Mouse (Mus musculus) thymus, postnatal 0 days (tissue): ENCODE measurements around the gene Pdcd4. TPM values are rescaled to one million over a fixed set of nuclear protein-coding genes. Genes with fewer than 3 reads are reported as not detected.

ENCODE experiments used
- DNase-seq: peaks from one replicate; pipeline ENCODE4 v3.0.0-alpha.2; 2015; ENCODE audit warnings: low spot score
- polyA plus RNA-seq: library from polyadenylated mRNA; unstranded; fragments of >200 nt; fragmentation: Nextera tagmentation; extraction: Ambion mirVana; gene quantifications from 2 replicates; pipeline ENCODE4 v1.2.1, GENCODE M21; 2015

Pdcd4 gene
- polyA plus RNA-seq, 1 experiment from 2014 or later = 182 TPM

- DNase-seq = no peak
Observed at GRCm38 (mm10) chr19:53870568-53870967, 21.5 kb upstream of the Pdcd4 start.

GRCm38 (mm10) chr19:53871502-53871901 is 20.5 kb upstream of the Pdcd4 start:
- no peak for DNase-seq

- no peak for DNase-seq
Observed at GRCm38 (mm10) chr19:53872994-53873713, 18.9 kb upstream of the Pdcd4 start.

DNA sequence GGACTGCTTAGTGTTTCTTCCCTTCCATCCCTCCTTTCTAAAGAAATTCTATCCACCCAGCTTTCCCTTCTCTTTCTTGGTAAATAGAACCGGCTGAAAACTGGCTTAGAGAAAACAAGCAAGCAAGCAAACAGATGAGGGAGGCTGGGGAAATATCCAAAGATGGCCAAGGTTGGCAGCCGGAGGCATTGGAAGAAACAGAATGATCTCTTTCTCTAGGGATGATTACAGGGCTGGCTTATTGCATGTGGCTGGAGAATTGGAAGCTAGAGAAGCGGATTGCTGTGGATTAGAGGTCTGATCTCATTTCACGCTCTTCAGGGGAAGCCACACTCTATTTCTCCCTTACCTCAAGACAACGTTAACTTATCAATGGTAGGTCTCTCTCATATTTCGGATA is 16.8 kb upstream of the Pdcd4 start:
- DNase-seq = no peak

- no peak for DNase-seq
Observed at GRCm38 (mm10) chr19:53877779-53878178, 14.3 kb upstream of the Pdcd4 start.

DNA sequence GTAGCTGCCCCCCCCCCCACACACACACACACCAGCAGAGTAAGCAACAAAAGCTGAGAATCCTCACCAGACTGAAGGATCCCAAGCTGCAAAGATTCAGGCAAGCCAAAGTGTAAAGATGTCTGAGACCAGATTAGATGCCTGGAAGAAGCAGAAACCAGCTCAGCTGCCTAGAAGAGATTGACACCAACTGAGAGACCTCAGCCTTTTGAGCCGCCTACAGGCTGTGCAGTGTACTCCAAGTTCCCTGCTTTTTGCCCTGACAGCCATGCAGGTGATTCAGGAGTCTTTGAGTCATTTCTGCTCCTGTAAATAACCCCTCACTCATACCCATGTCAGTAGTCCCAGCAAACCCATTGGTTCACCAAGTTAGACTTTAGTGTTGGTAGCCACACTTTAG is 11.6 kb upstream of the Pdcd4 start:
- no peak for DNase-seq

- no peak for DNase-seq
Observed at GRCm38 (mm10) chr19:53881786-53882185, 10.2 kb upstream of the Pdcd4 start.

DNA sequence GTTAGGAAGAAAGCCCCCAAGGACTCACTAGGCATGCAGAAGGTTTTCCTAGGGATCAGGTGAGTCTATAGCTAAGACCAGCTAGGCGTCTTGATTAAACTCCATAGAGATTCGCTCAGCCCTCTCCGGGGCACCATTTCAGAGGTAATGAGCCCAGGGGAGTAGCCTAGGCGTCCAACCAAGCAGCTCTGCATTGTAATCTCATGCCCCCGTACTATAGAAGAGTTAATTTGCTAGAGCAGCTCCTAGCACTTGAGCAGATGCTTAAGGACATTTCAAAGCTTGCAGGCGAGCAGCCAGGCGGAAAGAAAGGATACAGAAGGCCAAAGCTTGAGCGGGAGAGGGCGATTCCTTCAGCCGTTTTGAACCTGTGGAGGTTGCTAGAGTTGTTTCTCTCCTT is 6.6 kb upstream of the Pdcd4 start:
- no peak for DNase-seq

DNA sequence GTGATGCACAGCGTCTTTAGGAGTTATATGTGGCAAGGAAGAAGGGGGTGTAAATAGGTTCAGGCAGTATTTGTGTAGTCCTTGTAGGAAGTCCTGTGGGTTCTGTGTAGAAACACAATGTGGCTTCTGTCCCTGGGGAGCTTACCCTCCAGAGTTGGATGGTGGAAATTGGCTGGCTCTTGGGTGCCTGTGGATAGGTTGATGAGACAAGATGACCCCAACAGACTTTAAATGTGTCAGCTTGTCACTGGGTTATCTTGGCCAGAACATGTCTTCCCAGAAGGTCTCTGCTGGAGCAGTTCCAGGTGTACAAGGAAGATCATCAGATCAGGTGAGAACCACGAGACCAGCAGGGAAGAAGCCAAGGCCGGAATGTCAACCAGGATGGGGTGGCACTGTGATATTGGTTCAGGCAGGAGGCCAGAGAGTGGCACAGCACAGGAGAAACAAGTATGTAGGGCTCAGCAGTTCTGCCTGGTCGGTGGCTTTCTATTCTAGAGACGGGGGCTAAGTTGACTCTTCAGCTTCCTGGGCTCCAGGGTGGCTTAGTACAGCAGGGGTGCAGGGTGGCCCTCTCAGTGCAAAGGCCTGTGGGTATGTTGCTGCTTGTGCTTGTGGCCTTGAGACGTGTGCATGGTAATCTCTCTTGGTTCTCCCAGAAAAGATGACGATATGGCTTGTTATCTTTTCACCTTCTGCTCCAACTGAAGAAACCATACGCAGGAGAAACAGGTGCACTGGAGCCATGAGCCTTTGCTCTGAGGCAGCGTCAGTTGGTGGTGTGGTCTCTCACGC is 5.3 kb upstream of the Pdcd4 start:
- peak; percentile 70 for DNase-seq

- no peak for DNase-seq
Observed at GRCm38 (mm10) chr19:53887822-53888221, 4.2 kb upstream of the Pdcd4 start.

DNA sequence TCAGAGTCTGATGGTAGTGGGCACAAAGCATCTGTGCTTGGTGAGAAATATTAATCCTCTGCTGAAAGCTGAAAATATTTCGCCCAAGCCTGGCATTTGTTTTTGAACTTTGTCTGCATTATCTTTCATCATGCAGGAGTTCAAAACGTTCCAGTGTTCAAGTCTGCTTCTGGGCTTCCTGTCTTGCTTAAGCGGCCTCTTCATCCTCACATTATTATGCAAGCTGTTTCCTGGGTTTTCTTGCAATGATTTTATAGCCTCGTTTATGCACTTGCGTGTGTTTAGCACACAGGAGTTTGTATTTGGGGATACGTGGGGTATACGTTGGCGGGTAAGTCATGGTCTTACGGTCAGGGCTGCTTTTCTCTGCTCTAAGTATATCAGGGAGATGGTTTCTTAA is 3.7 kb upstream of the Pdcd4 start:
- peak; percentile 52 for DNase-seq

- peak; percentile 41 for DNase-seq
Observed at GRCm38 (mm10) chr19:53889555-53889954, 2.5 kb upstream of the Pdcd4 start.

GRCm38 (mm10) chr19:53890274-53890673 is 1.8 kb upstream of the Pdcd4 start:
- no peak for DNase-seq

GRCm38 (mm10) chr19:53890781-53891251 is 1.2 kb upstream of the Pdcd4 start:
- DNase-seq = peak; percentile 91

DNA sequence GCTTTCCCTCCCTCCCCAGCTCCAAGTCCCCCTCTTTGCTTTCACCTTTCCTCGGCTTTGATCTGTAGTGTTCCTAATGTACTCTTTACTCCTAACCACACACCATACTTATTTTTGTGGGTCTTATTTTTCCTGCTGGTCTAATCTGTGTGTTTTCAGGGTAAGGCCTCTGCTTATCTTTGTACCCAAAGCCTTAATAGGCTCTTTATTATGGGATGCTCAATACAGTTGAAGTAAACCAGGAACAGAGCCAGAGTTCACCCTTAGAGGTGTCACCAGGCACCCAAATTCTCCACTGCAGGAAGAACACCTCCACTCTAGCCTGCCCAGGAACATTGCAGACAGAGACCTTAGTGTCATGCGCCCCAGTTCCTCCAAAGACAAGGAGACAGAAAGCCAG is 462 bp upstream of the Pdcd4 start:
- DNase-seq = no peak

- DNase-seq = peak; percentile 49
Observed at GRCm38 (mm10) chr19:53892838-53893359, 868 bp downstream of the Pdcd4 start.

- DNase-seq = peak; percentile 84
Observed at GRCm38 (mm10) chr19:53893711-53894171, 1.7 kb downstream of the Pdcd4 start.

- DNase-seq = peak; percentile 24
Observed at GRCm38 (mm10) chr19:53894538-53895121, 2.6 kb downstream of the Pdcd4 start.

DNA sequence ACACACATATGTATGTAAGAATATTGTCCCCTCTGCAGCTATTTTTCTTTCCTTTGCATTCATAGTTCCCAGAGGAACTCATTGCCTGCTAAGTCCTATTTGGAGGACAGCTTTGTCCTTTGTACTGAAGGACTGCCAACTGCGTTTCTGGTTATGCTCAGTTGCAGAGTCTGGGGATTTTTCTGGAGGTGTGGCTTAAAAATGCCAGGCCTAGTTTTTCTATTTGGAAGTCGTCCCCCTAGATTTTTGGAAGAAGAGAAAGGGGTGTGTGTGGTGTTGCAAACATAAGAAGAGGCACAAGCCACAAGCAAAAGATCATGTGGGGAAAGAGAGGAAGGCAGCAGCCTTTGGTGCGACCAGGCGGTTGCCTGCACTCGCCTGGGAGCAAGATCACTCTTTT is 6.0 kb downstream of the Pdcd4 start:
- DNase-seq = no peak

- DNase-seq = no peak
Observed at GRCm38 (mm10) chr19:53898498-53898897, 6.5 kb downstream of the Pdcd4 start.

GRCm38 (mm10) chr19:53898970-53899900 is 7.2 kb downstream of the Pdcd4 start:
- DNase-seq = no peak
